8 mouse cellular contexts compared by ENCODE assay signal in genomic region chr11:41644725-41645501, GRCm38 (mm10).
DNase-seq lines count a peak whose midpoint lies in the region; ATAC-seq and TF ChIP-seq lines count a peak whose summit lies in the region.

No protein-coding gene starts in this region.

- no peaks in the 10 kb centered on the region for H3K9me3 ChIP-seq in heart, embryonic 11.5 days (replicated peaks; ENCODE audit: control insufficient read depth, low read length)
- no peaks in the 10 kb centered on the region for H3K9me3 ChIP-seq in hindbrain, embryonic 13.5 days
- H3K9me3 ChIP-seq in midbrain, embryonic 12.5 days, result no peaks in the 10 kb centered on the region

- 0 out of 2 replicates have a peak, but pooled peaks cover 4% of the 10 kb centered on the region for H3K4me1 ChIP-seq in heart, embryonic 11.5 days (ENCODE audit: control insufficient read depth, insufficient read depth, low read length)
- H3K4me1 ChIP-seq in hindbrain, embryonic 13.5 days (replicated peaks), result peaks cover 14% of the 10 kb centered on the region
- H3K4me1 ChIP-seq in midbrain, embryonic 12.5 days, result peaks cover 11% of the 10 kb centered on the region; the same call in 1 of the 2 replicates

- no peak for TF ChIP-seq POLR2A in brain, embryonic 14.5 days (IDR thresholded peaks at IDR 0.05; ENCODE audit: borderline replicate concordance, extremely low read depth, insufficient read depth, insufficient read length, poor library complexity, severe bottlenecking)

- H3K4me2 ChIP-seq in heart, embryonic 11.5 days, result peak overlapping the region; percentile 37
- no peak overlapping the region for H3K4me2 ChIP-seq in hindbrain, embryonic 13.5 days
- H3K4me2 ChIP-seq in midbrain, embryonic 12.5 days (replicated peaks), result peak overlapping the region; percentile 10

- WGBS in heart, embryonic 11.5 days (ENCODE audit: insufficient replicate concordance), result 26% methylated on average over 7 of the region's 7 CpGs
- WGBS in hindbrain, embryonic 13.5 days, result 38% methylated on average over 7 of the region's 7 CpGs
- WGBS in midbrain, embryonic 12.5 days, result 23% methylated on average over 7 of the region's 7 CpGs

- no peak overlapping the region for H3K9ac ChIP-seq in heart, embryonic 11.5 days (ENCODE audit: low read depth, low read length)
- H3K9ac ChIP-seq in hindbrain, embryonic 13.5 days, result no peak overlapping the region
- H3K9ac ChIP-seq in midbrain, embryonic 12.5 days (replicated peaks), result no peak overlapping the region

- DNase-seq in heart, adult 9 months (ENCODE audit: low spot score in 2 of 2), result no peak
- peak; percentile 84 for DNase-seq in brain, embryonic 14.5 days (ENCODE audit: low read depth)
- DNase-seq in frontal cortex, postnatal 25 days (ENCODE audit: low spot score in 2 of 2), result no peak
- no peak for DNase-seq in right cerebral cortex, postnatal 10 days (ENCODE audit: low spot score in 2 of 2)
- DNase-seq in ovary, adult 18-20 months (ENCODE audit: low spot score), result no peak

- H3K27me3 ChIP-seq in heart, embryonic 11.5 days (ENCODE audit: control insufficient read depth, insufficient read depth, low read length), result no peaks in the 10 kb centered on the region
- no peaks in the 10 kb centered on the region for H3K27me3 ChIP-seq in hindbrain, embryonic 13.5 days
- H3K27me3 ChIP-seq in midbrain, embryonic 12.5 days, result no peaks in the 10 kb centered on the region

- no peaks in the 10 kb centered on the region for H3K36me3 ChIP-seq in heart, embryonic 11.5 days (ENCODE audit: control insufficient read depth, insufficient read depth, low read length)
- H3K36me3 ChIP-seq in hindbrain, embryonic 13.5 days, result no peaks in the 10 kb centered on the region
- no peaks in the 10 kb centered on the region for H3K36me3 ChIP-seq in midbrain, embryonic 12.5 days

- TF ChIP-seq CTCF in brain, embryonic 14.5 days (IDR thresholded peaks at IDR 0.05; ENCODE audit: borderline replicate concordance, extremely low read depth, insufficient read depth, insufficient read length), result no peak

- H3K27ac ChIP-seq in heart, embryonic 11.5 days (ENCODE audit: low read depth, low read length), result no peak overlapping the region
- H3K27ac ChIP-seq in hindbrain, embryonic 13.5 days, result peak overlapping the region; percentile 24
- H3K27ac ChIP-seq in midbrain, embryonic 12.5 days (replicated peaks), result peak overlapping the region; percentile 68

- ATAC-seq in heart, embryonic 11.5 days (replicated peaks; ENCODE audit: insufficient number of reproducible peaks, low FRiP score, low TSS enrichment), result peak; percentile 59; the same call in 1 of the 2 replicates
- ATAC-seq in hindbrain, embryonic 13.5 days (ENCODE audit: low FRiP score), result peak; percentile 61
- peak; percentile 87 for ATAC-seq in midbrain, embryonic 12.5 days (ENCODE audit: low FRiP score, low read depth)

- H3K4me3 ChIP-seq in heart, embryonic 11.5 days (ENCODE audit: low read depth, low read length), result no peak overlapping the region
- H3K4me3 ChIP-seq in hindbrain, embryonic 13.5 days, result no peak overlapping the region
- H3K4me3 ChIP-seq in midbrain, embryonic 12.5 days, result no peak overlapping the region
